Mouse (Mus musculus): ENCODE measurements at regions not wholly inside any gene's neighbourhood (a gene's known extent, or its start where the extent isn't known, plus 50 kb on each side); places are given as distances from the start of the nearest gene placed in this dataset.
A peak's percentile ranks its signal among the peaks of the same experiment; 100 is the strongest.

DNA sequence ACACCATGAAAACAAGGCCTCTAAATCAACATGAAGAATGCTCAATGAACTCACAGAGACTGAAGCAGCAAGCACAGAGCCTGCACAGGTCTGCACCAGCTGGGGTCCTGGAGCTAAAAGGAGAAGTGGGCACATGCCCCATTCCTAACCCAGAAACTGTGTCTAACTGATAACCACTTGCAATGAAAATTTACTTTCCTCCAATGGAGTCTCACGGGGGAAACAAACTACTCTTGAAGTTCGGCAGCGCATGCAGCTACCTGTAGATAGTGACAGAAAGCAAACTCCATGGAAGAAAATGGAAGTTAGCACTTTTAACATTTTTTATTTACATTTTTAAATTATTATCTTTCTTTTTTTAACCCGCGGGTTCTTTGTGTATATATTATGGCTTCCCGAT, 76.8 kb upstream of the Akap6 start:
- 95% methylated on average over 6 of the region's 6 CpGs for WGBS
- no peak overlapping the region for H3K27ac ChIP-seq (ENCODE audit: low read length)
- no peaks in the 10 kb centered on the region; the same call in 1 of the 2 replicates for H3K4me1 ChIP-seq (replicated peaks; ENCODE audit: control insufficient read depth, insufficient read depth, low read length)
- no peaks in the 10 kb centered on the region for H3K36me3 ChIP-seq (ENCODE audit: control insufficient read depth, insufficient read depth)
- no peaks in the 10 kb centered on the region for H3K9me3 ChIP-seq (ENCODE audit: control insufficient read depth, low read length)
- H3K4me2 ChIP-seq (ENCODE audit: low read length), result no peak overlapping the region
- no peak for ATAC-seq
- H3K4me3 ChIP-seq (replicated peaks; ENCODE audit: low read length), result no peak overlapping the region
- no peaks in the 10 kb centered on the region for H3K27me3 ChIP-seq (replicated peaks; ENCODE audit: control insufficient read depth, insufficient read depth, low read length)
- H3K9ac ChIP-seq (replicated peaks; ENCODE audit: low read depth, low read length), result no peak overlapping the region

GRCm38 (mm10) chr12:52623416-52624108, 75.6 kb upstream of the Akap6 start:
- Histone ChIP-seq H3K9ac (replicated peaks; ENCODE audit: low read depth, low read length) (no peak overlapping the region), H3K4me2 (ENCODE audit: low read length) (no peak overlapping the region), H3K27me3 (replicated peaks; ENCODE audit: control insufficient read depth, insufficient read depth, low read length) (no peaks in the 10 kb centered on the region), H3K4me3 (replicated peaks; ENCODE audit: low read length) (no peak overlapping the region), H3K4me1 (replicated peaks; ENCODE audit: control insufficient read depth, insufficient read depth, low read length) (no peaks in the 10 kb centered on the region; the same call in 1 of the 2 replicates), H3K36me3 (ENCODE audit: control insufficient read depth, insufficient read depth) (no peaks in the 10 kb centered on the region), H3K9me3 (ENCODE audit: control insufficient read depth, low read length) (no peaks in the 10 kb centered on the region), H3K27ac (ENCODE audit: low read length) (no peak overlapping the region)
- 56% methylated on average over 10 of the region's 10 CpGs for WGBS
- ATAC-seq, result no peak

DNA sequence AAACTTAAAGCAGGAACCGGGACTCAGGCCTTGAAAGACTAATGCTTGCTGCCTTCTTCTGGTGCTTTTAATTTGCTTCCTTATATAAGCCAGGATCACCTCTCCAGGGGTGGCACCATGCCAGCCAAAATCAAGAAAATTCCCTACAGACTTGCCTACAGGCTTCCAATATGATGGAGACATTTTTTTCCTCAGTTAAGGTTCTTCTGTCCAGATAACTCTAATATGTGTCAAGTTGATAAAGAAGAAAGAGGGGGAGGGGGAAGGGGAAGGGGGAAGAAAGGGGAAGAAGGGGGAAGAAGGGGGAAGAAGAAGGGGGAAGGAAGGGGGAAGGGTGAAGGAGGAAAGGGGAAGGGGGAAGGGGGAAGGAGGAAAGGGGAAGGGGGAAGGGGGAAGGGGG, 74.3 kb upstream of the Akap6 start:
- H3K36me3 ChIP-seq (ENCODE audit: control insufficient read depth, insufficient read depth), result no peaks in the 10 kb centered on the region
- no peak overlapping the region for H3K4me3 ChIP-seq (replicated peaks; ENCODE audit: low read length)
- no peak overlapping the region for H3K27ac ChIP-seq (ENCODE audit: low read length)
- 74% methylated on average over 1 of the region's 1 CpGs for WGBS
- no peak overlapping the region for H3K9ac ChIP-seq (replicated peaks; ENCODE audit: low read depth, low read length)
- H3K9me3 ChIP-seq (ENCODE audit: control insufficient read depth, low read length), result no peaks in the 10 kb centered on the region
- no peaks in the 10 kb centered on the region; the same call in 1 of the 2 replicates for H3K4me1 ChIP-seq (replicated peaks; ENCODE audit: control insufficient read depth, insufficient read depth, low read length)
- H3K4me2 ChIP-seq (ENCODE audit: low read length), result no peak overlapping the region
- no peaks in the 10 kb centered on the region for H3K27me3 ChIP-seq (replicated peaks; ENCODE audit: control insufficient read depth, insufficient read depth, low read length)
- ATAC-seq, result no peak

DNA sequence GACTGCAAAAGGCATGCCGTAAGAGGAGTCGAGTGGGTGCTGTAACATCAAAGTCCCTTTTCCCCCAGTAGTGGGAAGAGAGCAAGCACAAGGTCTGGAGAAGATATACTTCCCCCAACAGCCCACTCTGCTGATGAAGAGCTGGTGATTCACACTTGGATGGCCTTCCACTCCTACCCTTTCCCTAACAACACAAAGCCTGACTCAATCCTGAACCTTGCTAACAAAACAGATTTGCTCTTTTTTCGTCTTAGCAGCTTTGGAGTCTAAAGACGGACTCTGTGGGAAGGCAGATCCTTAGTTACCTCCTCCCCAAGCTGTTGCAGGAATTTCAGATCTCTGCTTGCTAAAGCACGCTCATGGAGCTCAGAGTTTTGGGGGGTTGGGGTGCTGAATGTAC, 70.4 kb upstream of the Akap6 start:
- no peak overlapping the region for H3K27ac ChIP-seq (ENCODE audit: low read length)
- no peaks in the 10 kb centered on the region for H3K27me3 ChIP-seq (replicated peaks; ENCODE audit: control insufficient read depth, insufficient read depth, low read length)
- no peak overlapping the region for H3K4me3 ChIP-seq (replicated peaks; ENCODE audit: low read length)
- H3K36me3 ChIP-seq (ENCODE audit: control insufficient read depth, insufficient read depth), result no peaks in the 10 kb centered on the region
- no peak for ATAC-seq
- 66% methylated on average over 5 of the region's 5 CpGs for WGBS
- no peaks in the 10 kb centered on the region for H3K9me3 ChIP-seq (ENCODE audit: control insufficient read depth, low read length)
- no peaks in the 10 kb centered on the region; the same call in 1 of the 2 replicates for H3K4me1 ChIP-seq (replicated peaks; ENCODE audit: control insufficient read depth, insufficient read depth, low read length)
- H3K4me2 ChIP-seq (ENCODE audit: low read length), result no peak overlapping the region
- H3K9ac ChIP-seq (replicated peaks; ENCODE audit: low read depth, low read length), result no peak overlapping the region

- H3K36me3 ChIP-seq (ENCODE audit: control insufficient read depth, insufficient read depth), result no peaks in the 10 kb centered on the region
- H3K4me2 ChIP-seq (ENCODE audit: low read length), result no peak overlapping the region
- H3K4me1 ChIP-seq (replicated peaks; ENCODE audit: control insufficient read depth, insufficient read depth, low read length), result no peaks in the 10 kb centered on the region
- no peak overlapping the region for H3K27ac ChIP-seq (ENCODE audit: low read length)
- H3K9me3 ChIP-seq (ENCODE audit: control insufficient read depth, low read length), result no peaks in the 10 kb centered on the region
- no peak overlapping the region for H3K9ac ChIP-seq (replicated peaks; ENCODE audit: low read depth, low read length)
- 72% methylated on average over 8 of the region's 8 CpGs for WGBS
- ATAC-seq, result no peak
- no peak overlapping the region for H3K4me3 ChIP-seq (replicated peaks; ENCODE audit: low read length)
- H3K27me3 ChIP-seq (replicated peaks; ENCODE audit: control insufficient read depth, insufficient read depth, low read length), result no peaks in the 10 kb centered on the region
These were observed 63.9 kb upstream of the Akap6 start for GRCm38 (mm10) chr12:52635121-52635878.

GRCm38 (mm10) chr12:52636186-52636881, 62.8 kb upstream of the Akap6 start:
- no peaks in the 10 kb centered on the region for H3K9me3 ChIP-seq (ENCODE audit: control insufficient read depth, low read length)
- H3K27ac ChIP-seq (ENCODE audit: low read length), result no peak overlapping the region
- H3K9ac ChIP-seq (replicated peaks; ENCODE audit: low read depth, low read length), result no peak overlapping the region
- no peaks in the 10 kb centered on the region for H3K27me3 ChIP-seq (replicated peaks; ENCODE audit: control insufficient read depth, insufficient read depth, low read length)
- H3K4me1 ChIP-seq (replicated peaks; ENCODE audit: control insufficient read depth, insufficient read depth, low read length), result no peaks in the 10 kb centered on the region
- WGBS, result 83% methylated on average over 6 of the region's 6 CpGs
- ATAC-seq, result no peak
- no peak overlapping the region for H3K4me3 ChIP-seq (replicated peaks; ENCODE audit: low read length)
- no peak overlapping the region for H3K4me2 ChIP-seq (ENCODE audit: low read length)
- H3K36me3 ChIP-seq (ENCODE audit: control insufficient read depth, insufficient read depth), result no peaks in the 10 kb centered on the region

DNA sequence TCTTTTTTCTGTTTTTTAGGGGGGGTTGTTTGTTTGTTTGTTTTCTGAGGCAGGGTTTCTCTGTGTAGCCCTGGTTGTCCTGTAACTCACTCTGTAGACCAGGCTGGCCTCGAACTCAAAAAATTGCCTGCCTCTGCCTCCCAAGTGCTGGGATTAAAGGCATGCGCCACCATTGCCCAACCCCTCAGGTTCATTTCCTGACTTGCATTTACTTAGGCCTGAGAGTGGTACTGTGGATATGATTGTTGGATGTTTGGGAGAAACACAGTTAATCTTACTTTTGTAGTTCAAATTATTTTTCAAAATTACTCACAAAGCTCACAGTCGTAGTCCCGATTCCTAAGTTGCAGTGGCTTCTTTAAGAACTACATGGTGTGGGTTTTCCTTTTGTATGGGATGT, 62.3 kb upstream of the Akap6 start:
- Histone ChIP-seq H3K27ac (ENCODE audit: low read length) (no peak overlapping the region), H3K4me1 (replicated peaks; ENCODE audit: control insufficient read depth, insufficient read depth, low read length) (no peaks in the 10 kb centered on the region), H3K36me3 (ENCODE audit: control insufficient read depth, insufficient read depth) (no peaks in the 10 kb centered on the region), H3K9ac (replicated peaks; ENCODE audit: low read depth, low read length) (no peak overlapping the region), H3K4me3 (replicated peaks; ENCODE audit: low read length) (no peak overlapping the region), H3K27me3 (replicated peaks; ENCODE audit: control insufficient read depth, insufficient read depth, low read length) (no peaks in the 10 kb centered on the region), H3K4me2 (ENCODE audit: low read length) (no peak overlapping the region), H3K9me3 (ENCODE audit: control insufficient read depth, low read length) (no peaks in the 10 kb centered on the region)
- no peak for ATAC-seq
- WGBS, result 94% methylated on average over 4 of the region's 4 CpGs

DNA sequence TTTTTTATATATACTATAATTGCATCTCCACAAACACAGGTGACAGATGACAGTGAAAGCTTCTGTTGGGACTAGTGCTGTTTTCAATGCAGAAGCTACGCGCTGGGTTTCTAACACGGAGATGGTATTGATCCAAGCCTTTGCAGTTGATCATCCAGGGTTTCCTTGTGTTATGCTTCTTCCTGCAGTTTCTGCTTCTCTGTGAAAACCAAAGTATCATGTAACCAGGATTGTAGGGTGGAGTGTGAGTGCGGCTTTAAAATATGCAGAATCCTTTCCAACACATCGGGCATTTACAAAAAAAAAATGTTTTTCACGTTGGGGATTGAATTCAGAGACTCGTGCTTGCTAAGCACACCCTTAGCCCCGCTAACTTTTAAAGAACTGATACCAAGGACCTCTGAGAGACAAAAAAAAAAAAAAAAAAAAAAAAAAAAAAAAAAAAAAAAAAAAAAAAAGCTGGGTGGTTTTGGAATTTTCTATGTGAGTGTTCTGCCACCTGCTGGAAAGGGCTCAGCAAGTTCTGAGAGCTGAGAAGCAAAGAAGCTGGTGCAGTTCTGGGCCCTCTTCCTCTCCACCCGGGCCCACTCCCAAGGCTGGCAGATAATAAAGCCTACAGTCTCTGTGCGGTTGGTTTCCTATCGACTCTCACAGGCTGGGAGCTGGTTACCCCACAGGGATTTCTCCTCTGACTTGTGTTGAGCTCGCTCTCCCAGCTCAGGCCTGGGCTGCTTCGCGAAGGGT, 61.5 kb upstream of the Akap6 start:
- ATAC-seq, result peak; percentile 50; the same call in 1 of the 2 replicates
- H3K27ac ChIP-seq (ENCODE audit: low read length), result no peak overlapping the region
- H3K4me3 ChIP-seq (replicated peaks; ENCODE audit: low read length), result no peak overlapping the region
- H3K9me3 ChIP-seq (ENCODE audit: control insufficient read depth, low read length), result no peaks in the 10 kb centered on the region
- no peak overlapping the region for H3K9ac ChIP-seq (replicated peaks; ENCODE audit: low read depth, low read length)
- H3K4me1 ChIP-seq (replicated peaks; ENCODE audit: control insufficient read depth, insufficient read depth, low read length), result no peaks in the 10 kb centered on the region
- no peaks in the 10 kb centered on the region for H3K36me3 ChIP-seq (ENCODE audit: control insufficient read depth, insufficient read depth)
- H3K4me2 ChIP-seq (ENCODE audit: low read length), result no peak overlapping the region
- no peaks in the 10 kb centered on the region for H3K27me3 ChIP-seq (replicated peaks; ENCODE audit: control insufficient read depth, insufficient read depth, low read length)
- WGBS, result 51% methylated on average over 14 of the region's 14 CpGs

DNA sequence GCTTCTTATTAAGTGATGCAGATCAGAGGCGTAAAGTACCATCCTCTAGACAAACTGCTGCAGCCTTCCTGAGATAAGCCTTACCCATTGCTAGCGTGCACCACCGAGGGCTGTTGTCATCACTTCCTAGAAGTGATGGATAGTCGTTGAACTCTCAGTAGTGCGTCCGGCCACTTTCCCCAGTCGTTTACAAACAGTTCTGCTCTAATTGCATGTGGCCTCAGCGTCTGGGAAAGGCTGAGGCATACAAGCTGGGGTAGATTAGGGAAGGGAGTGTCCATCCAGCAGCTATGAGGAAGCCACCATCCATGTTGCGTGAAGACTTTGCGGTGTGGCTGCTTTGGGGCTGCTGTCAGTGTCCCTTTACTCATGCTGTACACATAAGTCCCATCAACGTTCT, 60.7 kb upstream of the Akap6 start:
- 72% methylated on average over 11 of the region's 11 CpGs for WGBS
- Histone ChIP-seq H3K4me1 (replicated peaks; ENCODE audit: control insufficient read depth, insufficient read depth, low read length) (no peaks in the 10 kb centered on the region), H3K4me3 (replicated peaks; ENCODE audit: low read length) (no peak overlapping the region), H3K27me3 (replicated peaks; ENCODE audit: control insufficient read depth, insufficient read depth, low read length) (no peaks in the 10 kb centered on the region), H3K36me3 (ENCODE audit: control insufficient read depth, insufficient read depth) (no peaks in the 10 kb centered on the region), H3K9me3 (ENCODE audit: control insufficient read depth, low read length) (no peaks in the 10 kb centered on the region), H3K4me2 (ENCODE audit: low read length) (no peak overlapping the region), H3K27ac (ENCODE audit: low read length) (no peak overlapping the region), H3K9ac (replicated peaks; ENCODE audit: low read depth, low read length) (no peak overlapping the region)
- ATAC-seq, result no peak

Measured in forebrain, embryonic 16.5 days (tissue).